Mouse (Mus musculus): ENCODE results near the gene Hyal5.

DNA sequence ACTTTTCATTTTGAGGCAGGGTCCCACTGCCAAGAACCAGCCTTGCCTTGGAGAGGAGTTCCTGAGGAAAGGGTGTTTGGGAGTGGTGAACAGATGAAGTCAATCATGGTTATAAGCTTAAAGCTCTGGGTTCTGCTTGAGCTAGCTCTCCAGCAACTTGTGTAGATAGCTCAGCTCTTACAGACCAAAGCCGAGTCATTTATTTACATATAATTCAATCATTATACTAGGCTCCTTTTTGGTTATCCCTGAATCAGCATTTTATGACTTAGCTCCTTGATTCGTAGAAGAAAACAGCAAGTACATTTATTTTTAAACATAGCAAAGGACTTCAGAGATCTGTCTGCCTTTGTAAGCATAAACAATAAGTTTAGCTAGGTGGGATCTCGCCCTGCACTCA is 47.3 kb downstream of the Hyal5 start:
- TF ChIP-seq CTCF (IDR thresholded peaks at IDR 0.05; ENCODE audit: low read depth) (no peak), EP300 (IDR thresholded peaks at IDR 0.05; ENCODE audit: low read depth) (no peak)
